Mouse (Mus musculus): ENCODE data around the gene Asf1b.
A peak's percentile ranks its signal among the peaks of the same experiment; 100 is the strongest.

- TF ChIP-seq POLR2A (IDR thresholded peaks at IDR 0.05; ENCODE audit: low read depth, low read length) (no peak), CTCF (conservative IDR thresholded peaks at IDR 0.05 in 1 of 2, IDR thresholded peaks at IDR 0.05 in 1 of 2; ENCODE audit: low read depth in 2 of 2, low read length in 2 of 2) (peak in 1 of 2 experiments; percentile 70; a peak in 2 of 4 replicates), EP300 (IDR thresholded peaks at IDR 0.05; ENCODE audit: low read length) (no peak), MEF2A (IDR thresholded peaks at IDR 0.05; ENCODE audit: borderline replicate concordance, low read depth, low read length) (no peak), ZC3H11A (IDR thresholded peaks at IDR 0.05; ENCODE audit: low read depth, low read length) (no peak), CHD2 (IDR thresholded peaks at IDR 0.05; ENCODE audit: low read length) (no peak), JUN (IDR thresholded peaks at IDR 0.05; ENCODE audit: insufficient read depth, low read depth, low read length) (no peak), GABPA (IDR thresholded peaks at IDR 0.05; ENCODE audit: insufficient replicate concordance, low read depth, low read length) (no peak), RAD21 (IDR thresholded peaks at IDR 0.05; ENCODE audit: low read depth, low read length) (no peak), E2F4 (IDR thresholded peaks at IDR 0.05; ENCODE audit: insufficient replicate concordance, low read depth, low read length) (no peak), TCF12 (IDR thresholded peaks at IDR 0.05; ENCODE audit: low read depth, low read length) (0 out of 2 replicates have a peak, but pooled peaks have one; percentile 18), USF1 (IDR thresholded peaks at IDR 0.05; ENCODE audit: low read depth, low read length) (no peak), TBP (conservative IDR thresholded peaks at IDR 0.05; ENCODE audit: low read depth, low read length) (no peak), HCFC1 (IDR thresholded peaks at IDR 0.05; ENCODE audit: low read depth, low read length) (no peak)
Observed at GRCm38 (mm10) chr8:84010625-84011611, 55.6 kb downstream of the Asf1b start.
